Mouse (Mus musculus): ENCODE results near the gene Cfap61. TPM values are rescaled to one million over a fixed set of nuclear protein-coding genes. Genes with fewer than 3 reads are reported as not detected.
"Not testable (repeated sequence)": the region's sequence is repeated elsewhere in the genome, so short reads cannot be mapped to it uniquely, and the experiment has no call there.

Gene Cfap61
- polyA plus RNA-seq, 1 experiment from 2014 or later: 0.24 TPM

- not testable (repeated sequence) for H3K27me3 ChIP-seq (replicated peaks; ENCODE audit: control insufficient read depth, insufficient read depth, low read length); H3K4me2 ChIP-seq (ENCODE audit: low read length); H3K4me3 ChIP-seq (ENCODE audit: low read depth, low read length); H3K36me3 ChIP-seq (ENCODE audit: control insufficient read depth, insufficient read depth, low read length); H3K9me3 ChIP-seq (ENCODE audit: control insufficient read depth, low read length); H3K9ac ChIP-seq (ENCODE audit: low read length); DNase-seq (ENCODE audit: low spot score); ATAC-seq (replicated peaks; ENCODE audit: low FRiP score, low TSS enrichment, low read depth); H3K27ac ChIP-seq (ENCODE audit: low read depth)
- WGBS: 76% methylated on average over 7 of the region's 8 CpGs
- peaks cover 13% of the 10 kb centered on the region for H3K4me1 ChIP-seq (replicated peaks; ENCODE audit: control insufficient read depth, insufficient read depth, low read length)
Measured at GRCm38 (mm10) chr2:145900318-145900717, 34.3 kb upstream of the Cfap61 start.

DNA sequence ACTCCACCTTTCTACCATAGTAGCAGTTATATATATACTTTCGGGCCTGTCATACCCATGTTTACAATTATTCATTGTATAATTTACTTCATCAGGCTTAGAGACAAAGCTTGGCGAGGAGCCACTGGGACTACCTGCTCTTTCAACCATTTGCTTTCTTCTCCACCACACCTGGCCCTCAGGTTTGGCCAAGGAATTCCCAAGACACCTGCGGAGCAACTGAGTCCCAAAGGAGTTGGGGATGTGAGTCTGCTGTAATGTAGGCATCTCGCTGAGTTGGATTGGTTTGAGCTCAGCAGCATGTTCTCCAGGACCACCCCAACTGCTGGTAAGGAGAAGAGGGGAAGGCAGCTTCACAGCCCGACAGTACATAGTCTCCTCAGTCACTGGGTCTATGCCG, 32.7 kb upstream of the Cfap61 start, which contains the start of gene Naa20:
Naa20 (plus strand) TSS at position 239 of the 400 bp plus-strand sequence.
- DNase-seq (ENCODE audit: low spot score) (no peak), ATAC-seq (replicated peaks; ENCODE audit: low FRiP score, low TSS enrichment, low read depth) (no peak)
- Histone ChIP-seq H3K9ac (ENCODE audit: low read length) (no peak within 1 kb of the TSS), H3K9me3 (ENCODE audit: control insufficient read depth, low read length) (no peaks in the 10 kb centered on the region), H3K4me2 (ENCODE audit: low read length) (peak within 1 kb of the TSS; percentile 82), H3K27me3 (replicated peaks; ENCODE audit: control insufficient read depth, insufficient read depth, low read length) (no peaks in the 10 kb centered on the region), H3K27ac (ENCODE audit: low read depth) (no peak within 1 kb of the TSS; the same call in 1 of the 2 replicates), H3K4me1 (replicated peaks; ENCODE audit: control insufficient read depth, insufficient read depth, low read length) (peaks cover 13% of the 10 kb centered on the region), H3K36me3 (ENCODE audit: control insufficient read depth, insufficient read depth, low read length) (0 out of 2 replicates have a peak, but pooled peaks cover 5% of the 10 kb centered on the region), H3K4me3 (ENCODE audit: low read depth, low read length) (peak within 1 kb of the TSS; percentile 89)
- 91% methylated on average over 6 of the region's 6 CpGs for WGBS

DNA sequence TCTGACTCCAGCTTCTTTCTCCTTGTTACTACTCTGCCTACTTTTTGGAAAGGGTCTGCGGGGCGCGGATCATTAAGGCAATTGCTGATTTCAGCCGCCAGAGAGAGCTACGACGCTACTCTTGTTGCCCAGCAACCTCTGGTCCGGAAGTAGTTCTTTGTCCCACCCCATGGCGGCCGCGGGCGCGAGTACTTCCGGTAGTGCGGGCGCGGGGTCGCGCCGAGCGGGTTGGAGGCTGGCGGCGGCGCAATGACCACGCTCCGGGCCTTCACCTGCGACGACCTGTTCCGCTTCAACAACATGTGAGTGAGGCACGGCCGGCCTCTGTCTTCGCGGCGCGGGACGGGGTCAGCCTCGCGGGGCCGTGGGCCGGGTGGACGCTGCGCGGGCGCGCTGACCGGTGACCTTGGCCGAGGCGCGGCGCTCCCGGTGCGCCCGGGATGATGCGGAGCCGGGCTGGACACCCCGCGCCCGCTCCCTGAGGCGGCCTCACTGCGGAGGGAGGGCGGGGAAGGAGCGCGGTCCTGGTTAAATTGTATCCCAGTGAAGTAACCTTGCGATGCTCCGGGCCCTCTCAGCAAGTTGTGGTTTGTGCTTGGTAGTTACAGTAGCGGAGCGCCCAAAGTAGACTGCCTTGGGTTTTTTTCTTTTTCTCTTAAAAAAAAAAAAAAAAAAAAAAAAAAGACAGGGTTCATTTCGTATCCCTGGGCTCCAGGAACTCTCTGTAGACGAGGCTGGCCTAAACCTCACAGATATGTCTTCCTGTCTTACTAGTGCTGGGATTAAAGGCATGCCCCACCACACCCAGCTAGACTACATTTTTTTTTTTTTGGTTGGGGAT, 31.3 kb upstream of the Cfap61 start:
- ATAC-seq (replicated peaks; ENCODE audit: low FRiP score, low TSS enrichment, low read depth): peak; percentile 92
- Histone ChIP-seq H3K9ac (ENCODE audit: low read length) (peak overlapping the region; percentile 92), H3K27me3 (replicated peaks; ENCODE audit: control insufficient read depth, insufficient read depth, low read length) (no peaks in the 10 kb centered on the region), H3K9me3 (ENCODE audit: control insufficient read depth, low read length) (no peaks in the 10 kb centered on the region), H3K36me3 (ENCODE audit: control insufficient read depth, insufficient read depth, low read length) (peaks cover 10% of the 10 kb centered on the region; the same call in 1 of the 2 replicates), H3K4me1 (replicated peaks; ENCODE audit: control insufficient read depth, insufficient read depth, low read length) (peaks cover 13% of the 10 kb centered on the region), H3K4me3 (ENCODE audit: low read depth, low read length) (peak overlapping the region; percentile 89), H3K4me2 (ENCODE audit: low read length) (peak overlapping the region; percentile 82), H3K27ac (ENCODE audit: low read depth) (peak overlapping the region; percentile 87)
- peak; percentile 92 for DNase-seq (ENCODE audit: low spot score)
- WGBS: under 1% methylated on average over 68 of the region's 68 CpGs

- Histone ChIP-seq H3K27ac (ENCODE audit: low read depth) (0 out of 2 replicates have a peak overlapping the region, but pooled peaks have one; percentile 87), H3K27me3 (replicated peaks; ENCODE audit: control insufficient read depth, insufficient read depth, low read length) (no peaks in the 10 kb centered on the region), H3K9me3 (ENCODE audit: control insufficient read depth, low read length) (no peaks in the 10 kb centered on the region), H3K9ac (ENCODE audit: low read length) (peak overlapping the region; percentile 92), H3K4me1 (replicated peaks; ENCODE audit: control insufficient read depth, insufficient read depth, low read length) (peaks cover 13% of the 10 kb centered on the region), H3K4me3 (ENCODE audit: low read depth, low read length) (peak overlapping the region; percentile 89), H3K36me3 (ENCODE audit: control insufficient read depth, insufficient read depth, low read length) (peaks cover 18% of the 10 kb centered on the region), H3K4me2 (ENCODE audit: low read length) (peak overlapping the region; percentile 82)
- DNase-seq (ENCODE audit: low spot score): no peak
- ATAC-seq (replicated peaks; ENCODE audit: low FRiP score, low TSS enrichment, low read depth): no peak
- WGBS: 29% methylated on average over 12 of the region's 12 CpGs
Measured at GRCm38 (mm10) chr2:145903983-145904616, 30.5 kb upstream of the Cfap61 start.

- H3K27me3 ChIP-seq (replicated peaks; ENCODE audit: control insufficient read depth, insufficient read depth, low read length): no peaks in the 10 kb centered on the region
- H3K27ac ChIP-seq (ENCODE audit: low read depth): no peak overlapping the region
- H3K4me2 ChIP-seq (ENCODE audit: low read length): no peak overlapping the region
- no peak for ATAC-seq (replicated peaks; ENCODE audit: low FRiP score, low TSS enrichment, low read depth)
- H3K4me3 ChIP-seq (ENCODE audit: low read depth, low read length): no peak overlapping the region
- H3K9ac ChIP-seq (ENCODE audit: low read length): no peak overlapping the region
- peaks cover 13% of the 10 kb centered on the region for H3K4me1 ChIP-seq (replicated peaks; ENCODE audit: control insufficient read depth, insufficient read depth, low read length)
- H3K36me3 ChIP-seq (ENCODE audit: control insufficient read depth, insufficient read depth, low read length): peaks cover 28% of the 10 kb centered on the region
- no peak for DNase-seq (ENCODE audit: low spot score)
- no peaks in the 10 kb centered on the region for H3K9me3 ChIP-seq (ENCODE audit: control insufficient read depth, low read length)
- WGBS: 76% methylated on average over 6 of the region's 6 CpGs
Measured at GRCm38 (mm10) chr2:145905156-145905555, 29.4 kb upstream of the Cfap61 start.

DNA sequence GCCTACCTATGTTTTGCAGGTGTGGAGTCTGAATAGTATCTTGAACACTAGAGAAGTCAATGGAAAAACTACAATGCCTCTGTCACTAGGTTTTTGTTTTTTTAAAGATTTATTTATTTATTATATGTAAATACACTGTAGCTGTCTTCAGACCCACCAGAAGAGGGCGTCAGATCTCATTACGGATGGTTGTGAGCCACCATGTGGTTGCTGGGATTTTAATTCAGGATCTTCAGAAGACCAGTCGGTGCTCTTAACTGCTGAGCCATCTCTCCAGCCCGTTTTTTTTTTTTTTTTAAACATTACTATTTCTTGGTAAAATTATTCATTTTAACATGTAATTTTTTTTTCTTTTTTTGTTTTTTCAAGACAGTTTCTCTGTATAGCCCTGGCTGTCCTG, 28.7 kb upstream of the Cfap61 start:
- not testable (repeated sequence) for H3K4me3 ChIP-seq (ENCODE audit: low read depth, low read length); H3K4me2 ChIP-seq (ENCODE audit: low read length); DNase-seq (ENCODE audit: low spot score); H3K27me3 ChIP-seq (replicated peaks; ENCODE audit: control insufficient read depth, insufficient read depth, low read length); ATAC-seq (replicated peaks; ENCODE audit: low FRiP score, low TSS enrichment, low read depth); H3K9ac ChIP-seq (ENCODE audit: low read length); H3K9me3 ChIP-seq (ENCODE audit: control insufficient read depth, low read length); H3K27ac ChIP-seq (ENCODE audit: low read depth)
- H3K36me3 ChIP-seq (ENCODE audit: control insufficient read depth, insufficient read depth, low read length): peaks cover 35% of the 10 kb centered on the region
- peaks cover 13% of the 10 kb centered on the region for H3K4me1 ChIP-seq (replicated peaks; ENCODE audit: control insufficient read depth, insufficient read depth, low read length)
- 47% methylated on average over 4 of the region's 4 CpGs for WGBS

DNA sequence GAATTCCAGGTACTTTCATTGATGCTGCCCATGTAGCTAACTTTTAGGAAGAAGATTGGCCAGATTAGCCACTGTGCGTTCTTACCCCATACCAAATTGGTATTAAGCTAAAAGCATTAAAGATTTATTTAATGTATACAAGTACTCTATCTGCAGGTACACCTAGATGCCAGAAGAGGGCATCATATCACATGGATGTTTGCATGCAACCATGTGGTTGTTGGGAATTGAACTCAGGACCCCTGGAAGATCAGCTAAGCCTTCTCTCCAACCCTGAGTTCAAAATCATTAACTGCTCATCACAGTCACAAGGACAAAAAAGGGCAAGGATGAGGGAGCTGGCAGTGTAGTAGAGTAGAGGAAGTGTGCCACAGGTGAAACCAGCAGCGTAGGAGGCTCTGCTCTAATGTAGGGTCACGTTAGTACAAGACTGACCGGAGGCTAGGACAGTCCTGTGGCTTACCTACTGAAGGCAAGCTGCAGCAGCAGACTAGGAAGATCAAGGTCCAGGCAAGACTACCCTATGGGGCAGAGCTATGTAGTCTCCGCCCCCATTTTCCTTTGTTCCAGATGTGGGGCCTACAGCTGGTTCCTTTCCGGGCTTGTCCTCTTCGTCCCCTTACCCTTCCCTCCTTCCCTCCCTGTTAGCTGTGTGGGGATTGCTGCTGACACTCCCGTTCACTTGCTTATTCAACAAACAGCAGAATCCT, 13.5 kb upstream of the Cfap61 start:
- no peak overlapping the region for H3K4me2 ChIP-seq (ENCODE audit: low read length)
- no peaks in the 10 kb centered on the region for H3K9me3 ChIP-seq (ENCODE audit: control insufficient read depth, low read length)
- 92% methylated on average over 8 of the region's 8 CpGs for WGBS
- no peaks in the 10 kb centered on the region for H3K4me1 ChIP-seq (replicated peaks; ENCODE audit: control insufficient read depth, insufficient read depth, low read length)
- no peak overlapping the region for H3K9ac ChIP-seq (ENCODE audit: low read length)
- H3K27me3 ChIP-seq (replicated peaks; ENCODE audit: control insufficient read depth, insufficient read depth, low read length): no peaks in the 10 kb centered on the region
- no peak overlapping the region for H3K27ac ChIP-seq (ENCODE audit: low read depth)
- no peak overlapping the region for H3K4me3 ChIP-seq (ENCODE audit: low read depth, low read length)
- H3K36me3 ChIP-seq (ENCODE audit: control insufficient read depth, insufficient read depth, low read length): peaks cover 95% of the 10 kb centered on the region
- DNase-seq (ENCODE audit: low spot score): no peak
- ATAC-seq (replicated peaks; ENCODE audit: low FRiP score, low TSS enrichment, low read depth): no peak

- peaks cover 6% of the 10 kb centered on the region for H3K4me1 ChIP-seq (replicated peaks; ENCODE audit: control insufficient read depth, insufficient read depth, low read length)
- ATAC-seq (replicated peaks; ENCODE audit: low FRiP score, low TSS enrichment, low read depth) (no peak), DNase-seq (ENCODE audit: low spot score) (no peak)
- H3K9ac ChIP-seq (ENCODE audit: low read length): no peak overlapping the region
- no peaks in the 10 kb centered on the region for H3K27me3 ChIP-seq (replicated peaks; ENCODE audit: control insufficient read depth, insufficient read depth, low read length)
- no peak overlapping the region for H3K4me3 ChIP-seq (ENCODE audit: low read depth, low read length)
- H3K27ac ChIP-seq (ENCODE audit: low read depth): no peak overlapping the region
- 80% methylated on average over 8 of the region's 8 CpGs for WGBS
- H3K9me3 ChIP-seq (ENCODE audit: control insufficient read depth, low read length): no peaks in the 10 kb centered on the region
- peaks cover 8% of the 10 kb centered on the region for H3K36me3 ChIP-seq (ENCODE audit: control insufficient read depth, insufficient read depth, low read length)
- no peak overlapping the region for H3K4me2 ChIP-seq (ENCODE audit: low read length)
Measured at GRCm38 (mm10) chr2:145936975-145937374, 2.4 kb downstream of the Cfap61 start.

Data from intestine, embryonic 14.5 days (tissue).